Mouse (Mus musculus): ENCODE data around the gene Efhd2. TPM values are rescaled to one million over a fixed set of nuclear protein-coding genes. Genes with fewer than 3 reads are reported as not detected.
A peak's percentile ranks its signal among the peaks of the same experiment; 100 is the strongest.

Gene Efhd2
- polyA plus RNA-seq, 1 experiment from 2014 or later: 38.5 TPM

GRCm38 (mm10) chr4:141872977-141873376, 1.7 kb downstream of the Efhd2 start:
- H3K4me3 ChIP-seq (ENCODE audit: low read depth, low read length): peak overlapping the region; percentile 85
- no peak for ATAC-seq (ENCODE audit: low read depth)
- H3K9me3 ChIP-seq (replicated peaks; ENCODE audit: control insufficient read depth, low read length): no peaks in the 10 kb centered on the region
- peaks cover 58% of the 10 kb centered on the region for H3K4me1 ChIP-seq (ENCODE audit: control insufficient read depth, low read depth, low read length)
- peaks cover 3% of the 10 kb centered on the region for H3K27me3 ChIP-seq (ENCODE audit: control insufficient read depth, insufficient read depth, low read depth, low read length)
- 75% methylated on average over 9 of the region's 9 CpGs for WGBS (ENCODE audit: insufficient replicate concordance)
- H3K9ac ChIP-seq (ENCODE audit: low read depth, low read length): no peak overlapping the region
- peak overlapping the region; percentile 98 for H3K4me2 ChIP-seq (ENCODE audit: low read depth, low read length)
- no peak overlapping the region for H3K27ac ChIP-seq (ENCODE audit: low read length)
- H3K36me3 ChIP-seq (ENCODE audit: control insufficient read depth, insufficient read depth): no peaks in the 10 kb centered on the region

- peak overlapping the region; percentile 85 for H3K4me3 ChIP-seq (ENCODE audit: low read depth, low read length)
- H3K36me3 ChIP-seq (ENCODE audit: control insufficient read depth, insufficient read depth): no peaks in the 10 kb centered on the region
- ATAC-seq (ENCODE audit: low read depth): no peak
- peaks cover 58% of the 10 kb centered on the region for H3K4me1 ChIP-seq (ENCODE audit: control insufficient read depth, low read depth, low read length)
- H3K27me3 ChIP-seq (ENCODE audit: control insufficient read depth, insufficient read depth, low read depth, low read length): no peaks in the 10 kb centered on the region
- WGBS (ENCODE audit: insufficient replicate concordance): 72% methylated on average over 9 of the region's 9 CpGs
- peak overlapping the region; percentile 12 for H3K4me2 ChIP-seq (ENCODE audit: low read depth, low read length)
- H3K9ac ChIP-seq (ENCODE audit: low read depth, low read length): peak overlapping the region; percentile 11; the same call in 1 of the 2 replicates
- H3K27ac ChIP-seq (ENCODE audit: low read length): peak overlapping the region; percentile 33
- no peaks in the 10 kb centered on the region for H3K9me3 ChIP-seq (replicated peaks; ENCODE audit: control insufficient read depth, low read length)
These were observed 2.8 kb downstream of the Efhd2 start for GRCm38 (mm10) chr4:141871909-141872308.

- H3K9me3 ChIP-seq (replicated peaks; ENCODE audit: control insufficient read depth, low read length): no peaks in the 10 kb centered on the region
- H3K9ac ChIP-seq (ENCODE audit: low read depth, low read length): no peak overlapping the region
- H3K36me3 ChIP-seq (ENCODE audit: control insufficient read depth, insufficient read depth): no peaks in the 10 kb centered on the region
- H3K4me2 ChIP-seq (ENCODE audit: low read depth, low read length): peak overlapping the region; percentile 12
- 75% methylated on average over 3 of the region's 3 CpGs for WGBS (ENCODE audit: insufficient replicate concordance)
- no peak overlapping the region for H3K4me3 ChIP-seq (ENCODE audit: low read depth, low read length)
- H3K27me3 ChIP-seq (ENCODE audit: control insufficient read depth, insufficient read depth, low read depth, low read length): no peaks in the 10 kb centered on the region
- H3K4me1 ChIP-seq (ENCODE audit: control insufficient read depth, low read depth, low read length): peaks cover 55% of the 10 kb centered on the region
- ATAC-seq (ENCODE audit: low read depth): no peak
- H3K27ac ChIP-seq (ENCODE audit: low read length): peak overlapping the region; percentile 10
These were observed 3.4 kb downstream of the Efhd2 start for GRCm38 (mm10) chr4:141871333-141871725.

GRCm38 (mm10) chr4:141870666-141871332, 3.9 kb downstream of the Efhd2 start:
- 63% methylated on average over 11 of the region's 11 CpGs for WGBS (ENCODE audit: insufficient replicate concordance)
- Histone ChIP-seq H3K4me3 (ENCODE audit: low read depth, low read length) (no peak overlapping the region), H3K27me3 (ENCODE audit: control insufficient read depth, insufficient read depth, low read depth, low read length) (no peaks in the 10 kb centered on the region), H3K27ac (ENCODE audit: low read length) (peak overlapping the region; percentile 23; the same call in 1 of the 2 replicates), H3K36me3 (ENCODE audit: control insufficient read depth, insufficient read depth) (no peaks in the 10 kb centered on the region), H3K4me2 (ENCODE audit: low read depth, low read length) (no peak overlapping the region), H3K4me1 (ENCODE audit: control insufficient read depth, low read depth, low read length) (peaks cover 50% of the 10 kb centered on the region), H3K9me3 (replicated peaks; ENCODE audit: control insufficient read depth, low read length) (no peaks in the 10 kb centered on the region), H3K9ac (ENCODE audit: low read depth, low read length) (no peak overlapping the region)
- ATAC-seq (ENCODE audit: low read depth): no peak

GRCm38 (mm10) chr4:141869436-141870215, 5.1 kb downstream of the Efhd2 start:
- ATAC-seq (ENCODE audit: low read depth): no peak
- H3K27ac ChIP-seq (ENCODE audit: low read length): no peak overlapping the region
- H3K4me1 ChIP-seq (ENCODE audit: control insufficient read depth, low read depth, low read length): peaks cover 40% of the 10 kb centered on the region
- WGBS (ENCODE audit: insufficient replicate concordance): 60% methylated on average over 5 of the region's 5 CpGs
- H3K36me3 ChIP-seq (ENCODE audit: control insufficient read depth, insufficient read depth): no peaks in the 10 kb centered on the region
- H3K9me3 ChIP-seq (replicated peaks; ENCODE audit: control insufficient read depth, low read length): no peaks in the 10 kb centered on the region
- no peaks in the 10 kb centered on the region for H3K27me3 ChIP-seq (ENCODE audit: control insufficient read depth, insufficient read depth, low read depth, low read length)
- no peak overlapping the region for H3K4me3 ChIP-seq (ENCODE audit: low read depth, low read length)
- H3K4me2 ChIP-seq (ENCODE audit: low read depth, low read length): no peak overlapping the region
- H3K9ac ChIP-seq (ENCODE audit: low read depth, low read length): no peak overlapping the region

GRCm38 (mm10) chr4:141868051-141868450, 6.7 kb downstream of the Efhd2 start:
- Histone ChIP-seq H3K4me2 (ENCODE audit: low read depth, low read length) (no peak overlapping the region), H3K9ac (ENCODE audit: low read depth, low read length) (no peak overlapping the region), H3K4me3 (ENCODE audit: low read depth, low read length) (no peak overlapping the region), H3K36me3 (ENCODE audit: control insufficient read depth, insufficient read depth) (no peaks in the 10 kb centered on the region), H3K27ac (ENCODE audit: low read length) (no peak overlapping the region), H3K27me3 (ENCODE audit: control insufficient read depth, insufficient read depth, low read depth, low read length) (no peaks in the 10 kb centered on the region), H3K9me3 (replicated peaks; ENCODE audit: control insufficient read depth, low read length) (no peaks in the 10 kb centered on the region), H3K4me1 (ENCODE audit: control insufficient read depth, low read depth, low read length) (peaks cover 30% of the 10 kb centered on the region)
- no peak for ATAC-seq (ENCODE audit: low read depth)
- WGBS (ENCODE audit: insufficient replicate concordance): 87% methylated on average over 10 of the region's 10 CpGs

GRCm38 (mm10) chr4:141867498-141867897, 7.2 kb downstream of the Efhd2 start:
- Histone ChIP-seq H3K36me3 (ENCODE audit: control insufficient read depth, insufficient read depth) (no peaks in the 10 kb centered on the region), H3K4me2 (ENCODE audit: low read depth, low read length) (no peak overlapping the region), H3K9me3 (replicated peaks; ENCODE audit: control insufficient read depth, low read length) (no peaks in the 10 kb centered on the region), H3K4me1 (ENCODE audit: control insufficient read depth, low read depth, low read length) (peaks cover 24% of the 10 kb centered on the region), H3K27me3 (ENCODE audit: control insufficient read depth, insufficient read depth, low read depth, low read length) (no peaks in the 10 kb centered on the region), H3K27ac (ENCODE audit: low read length) (no peak overlapping the region), H3K9ac (ENCODE audit: low read depth, low read length) (no peak overlapping the region), H3K4me3 (ENCODE audit: low read depth, low read length) (no peak overlapping the region)
- WGBS (ENCODE audit: insufficient replicate concordance): 72% methylated on average over 4 of the region's 4 CpGs
- ATAC-seq (ENCODE audit: low read depth): no peak

GRCm38 (mm10) chr4:141866933-141867490, 7.7 kb downstream of the Efhd2 start:
- no peak overlapping the region for H3K4me2 ChIP-seq (ENCODE audit: low read depth, low read length)
- H3K36me3 ChIP-seq (ENCODE audit: control insufficient read depth, insufficient read depth): no peaks in the 10 kb centered on the region
- no peak overlapping the region for H3K27ac ChIP-seq (ENCODE audit: low read length)
- H3K4me1 ChIP-seq (ENCODE audit: control insufficient read depth, low read depth, low read length): peaks cover 19% of the 10 kb centered on the region
- ATAC-seq (ENCODE audit: low read depth): no peak
- H3K4me3 ChIP-seq (ENCODE audit: low read depth, low read length): no peak overlapping the region
- H3K9me3 ChIP-seq (replicated peaks; ENCODE audit: control insufficient read depth, low read length): no peaks in the 10 kb centered on the region
- no peaks in the 10 kb centered on the region for H3K27me3 ChIP-seq (ENCODE audit: control insufficient read depth, insufficient read depth, low read depth, low read length)
- 66% methylated on average over 10 of the region's 10 CpGs for WGBS (ENCODE audit: insufficient replicate concordance)
- no peak overlapping the region for H3K9ac ChIP-seq (ENCODE audit: low read depth, low read length)

GRCm38 (mm10) chr4:141865600-141865999, 9.1 kb downstream of the Efhd2 start:
- Histone ChIP-seq H3K27ac (ENCODE audit: low read length) (no peak overlapping the region), H3K9ac (ENCODE audit: low read depth, low read length) (no peak overlapping the region), H3K27me3 (ENCODE audit: control insufficient read depth, insufficient read depth, low read depth, low read length) (no peaks in the 10 kb centered on the region), H3K4me1 (ENCODE audit: control insufficient read depth, low read depth, low read length) (peaks cover 5% of the 10 kb centered on the region), H3K4me3 (ENCODE audit: low read depth, low read length) (no peak overlapping the region), H3K36me3 (ENCODE audit: control insufficient read depth, insufficient read depth) (no peaks in the 10 kb centered on the region), H3K9me3 (replicated peaks; ENCODE audit: control insufficient read depth, low read length) (no peaks in the 10 kb centered on the region), H3K4me2 (ENCODE audit: low read depth, low read length) (no peak overlapping the region)
- no peak for ATAC-seq (ENCODE audit: low read depth)
- 71% methylated on average over 5 of the region's 5 CpGs for WGBS (ENCODE audit: insufficient replicate concordance)

Measured in liver, embryonic 16.5 days (tissue).